Mouse (Mus musculus): Measurements from ENCODE around the gene Hesx1. TPM values are rescaled to one million over a fixed set of nuclear protein-coding genes. Genes with fewer than 3 reads are reported as not detected.

The Hesx1 gene
- polyA plus RNA-seq (2015; fragmentation: Illumina TruSeq; extraction: RNeasy Lipid Tissue Mini Kit (QIAGEN cat#74804); ENCODE audit: insufficient read depth, low read depth, low replicate concordance), result not detected

DNA sequence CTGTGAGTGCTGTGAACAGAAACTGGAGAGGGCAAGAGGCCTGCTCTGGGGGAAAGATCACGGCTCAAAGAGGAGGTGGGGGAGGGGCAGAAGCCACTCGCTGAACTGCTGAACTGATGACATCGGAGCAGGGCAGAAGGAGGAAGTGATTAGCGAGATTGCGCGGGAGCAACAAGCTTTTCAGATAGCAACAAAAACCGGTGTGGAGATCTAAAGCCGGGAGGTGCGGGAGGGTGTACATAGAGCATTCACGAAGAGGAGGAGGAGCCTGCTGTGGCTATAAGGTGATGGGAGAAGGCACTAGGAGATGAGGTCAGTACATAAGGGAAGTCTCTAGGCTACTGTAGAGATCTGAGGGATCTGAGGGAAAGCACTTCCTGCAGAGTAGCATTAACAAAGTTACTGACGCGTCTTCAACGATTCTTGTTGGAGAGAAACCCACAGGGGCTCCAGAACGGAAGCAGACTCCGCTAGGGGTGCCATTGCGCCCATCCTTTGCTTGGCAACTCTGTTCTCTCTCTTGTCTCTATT is at the start of gene Hesx1:
Hesx1 (plus strand) TSS at position 206 of the 531 bp plus-strand sequence.

DNA sequence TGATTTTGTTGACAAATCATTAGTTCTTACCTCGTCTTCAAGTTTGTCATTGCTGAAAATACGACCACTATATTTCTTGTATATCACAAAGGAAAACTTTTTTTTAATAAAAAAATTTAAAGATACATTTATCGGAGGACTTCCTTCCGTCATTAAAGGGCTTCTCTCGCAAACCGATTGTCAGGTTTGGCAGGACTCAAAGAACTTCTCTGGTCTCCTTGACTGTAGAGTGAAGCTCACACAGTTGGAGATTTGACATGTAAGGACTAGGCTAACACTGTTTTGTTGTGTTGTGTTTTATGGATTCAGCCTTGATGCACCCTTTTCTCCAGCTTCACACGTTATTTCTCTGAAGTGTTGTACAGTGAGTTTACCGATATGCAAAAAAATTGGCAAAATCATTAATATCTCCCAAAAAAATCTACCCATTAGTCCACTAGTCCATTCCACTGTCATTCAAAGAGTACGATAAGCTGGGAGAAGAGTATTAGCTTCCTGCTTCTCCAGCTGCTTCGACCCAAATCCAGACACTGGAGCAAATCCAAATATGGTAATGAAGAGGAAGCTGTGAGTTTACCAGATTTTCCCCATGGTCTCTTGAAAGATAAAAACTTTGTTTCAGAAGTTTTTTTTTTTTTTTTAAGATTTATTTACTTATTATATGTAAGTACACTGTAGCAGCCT is 23.0 kb upstream of the Hesx1 start, which contains the start of gene Appl1:
Appl1 (minus strand) TSS at position 127 of the 684 bp plus-strand sequence.

DNA sequence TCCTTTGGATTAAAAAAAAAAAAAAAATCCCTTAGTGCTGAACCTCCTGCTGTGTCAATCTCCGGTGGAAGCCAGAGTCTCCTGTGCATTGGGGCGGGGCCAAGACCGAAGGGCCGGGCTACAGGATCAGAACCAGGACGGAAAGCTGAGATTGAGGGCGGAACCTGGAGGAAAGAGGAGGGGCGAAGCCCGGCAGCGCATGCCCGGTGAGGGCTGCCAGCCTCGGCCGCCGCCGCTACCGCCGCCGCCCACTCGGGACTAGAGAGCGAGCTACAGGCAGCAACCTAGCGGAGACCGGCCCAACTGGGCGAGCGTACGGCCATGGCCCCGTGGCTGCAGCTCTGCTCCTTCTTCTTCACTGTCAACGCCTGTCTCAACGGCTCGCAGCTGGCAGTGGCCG is 44.6 kb downstream of the Hesx1 start, which contains the start of gene Il17rd:
Il17rd (plus strand) TSS at position 159 of the 400 bp plus-strand sequence.

Other genes starting within 250 kb of the Hesx1 start
- gene Asb14, start 99.9 kb upstream of the Hesx1 start, polyA plus RNA-seq (2015; fragmentation: Illumina TruSeq; extraction: RNeasy Lipid Tissue Mini Kit (QIAGEN cat#74804); ENCODE audit: insufficient read depth, low read depth, low replicate concordance), result not detected
- 4.0 TPM for gene Appl1, start 23.2 kb upstream of the Hesx1 start, polyA plus RNA-seq (2015; fragmentation: Illumina TruSeq; extraction: RNeasy Lipid Tissue Mini Kit (QIAGEN cat#74804); ENCODE audit: insufficient read depth, low read depth, low replicate concordance)
- 2.3 TPM for gene Il17rd, start 44.5 kb downstream of the Hesx1 start, polyA plus RNA-seq (2015; fragmentation: Illumina TruSeq; extraction: RNeasy Lipid Tissue Mini Kit (QIAGEN cat#74804); ENCODE audit: insufficient read depth, low read depth, low replicate concordance)
- 8.0 TPM for gene Arhgef3, start 120.5 kb downstream of the Hesx1 start, polyA plus RNA-seq (2015; fragmentation: Illumina TruSeq; extraction: RNeasy Lipid Tissue Mini Kit (QIAGEN cat#74804); ENCODE audit: insufficient read depth, low read depth, low replicate concordance)